8 mouse cellular contexts compared by ENCODE assay signal in genomic region chr4:156195927-156196870, GRCm38 (mm10). TPM values are rescaled to one million over a fixed set of nuclear protein-coding genes. Genes with fewer than 3 reads are reported as not detected.
DNase-seq lines count a peak whose midpoint lies in the region; ATAC-seq and TF ChIP-seq lines count a peak whose summit lies in the region.

No protein-coding gene starts in this region.

- 3% methylated on average over 35 of the region's 35 CpGs for WGBS in hindbrain, embryonic 11.5 days
- 3% methylated on average over 35 of the region's 35 CpGs for WGBS in limb, embryonic 13.5 days
- WGBS in midbrain, embryonic 15.5 days = 3% methylated on average over 35 of the region's 35 CpGs

- peak overlapping the region; percentile 86 for H3K4me2 ChIP-seq in hindbrain, embryonic 11.5 days (replicated peaks; ENCODE audit: low read depth, low read length)
- peak overlapping the region; percentile 85 for H3K4me2 ChIP-seq in limb, embryonic 13.5 days (replicated peaks)
- H3K4me2 ChIP-seq in midbrain, embryonic 15.5 days = peak overlapping the region; percentile 75

- DNase-seq in frontal cortex, postnatal 10 days (ENCODE audit: low spot score in 2 of 2) = peak; percentile 52 to 71
- no peak for DNase-seq in frontal cortex, adult 2 months (ENCODE audit: extremely low spot score in 1 of 2, low spot score in 1 of 2)
- peak; percentile 70 for DNase-seq in adrenal gland, postnatal 14 days
- peak; percentile 62 for DNase-seq in hindbrain, embryonic 11.5 days (ENCODE audit: low spot score)
- DNase-seq in thymus, postnatal 10 days (ENCODE audit: low spot score in 2 of 2) = peak; percentile 19 to 25

- H3K27ac ChIP-seq in embryonic fibroblast, embryonic 13.5 days (ENCODE audit: insufficient read depth, low read length) = no peak overlapping the region
- peak overlapping the region; percentile 95 for H3K27ac ChIP-seq in hindbrain, embryonic 11.5 days (ENCODE audit: low read depth, low read length)
- peak overlapping the region; percentile 73; the same call in 1 of the 2 replicates for H3K27ac ChIP-seq in limb, embryonic 13.5 days
- peak overlapping the region; percentile 91 for H3K27ac ChIP-seq in midbrain, embryonic 15.5 days

- H3K27me3 ChIP-seq in hindbrain, embryonic 11.5 days (ENCODE audit: control insufficient read depth, insufficient read depth, low read length) = no peaks in the 10 kb centered on the region
- H3K27me3 ChIP-seq in limb, embryonic 13.5 days = no peaks in the 10 kb centered on the region
- H3K27me3 ChIP-seq in midbrain, embryonic 15.5 days (replicated peaks) = no peaks in the 10 kb centered on the region

- H3K9me3 ChIP-seq in hindbrain, embryonic 11.5 days (ENCODE audit: control insufficient read depth, low read length) = no peaks in the 10 kb centered on the region
- H3K9me3 ChIP-seq in limb, embryonic 13.5 days = no peaks in the 10 kb centered on the region
- no peaks in the 10 kb centered on the region for H3K9me3 ChIP-seq in midbrain, embryonic 15.5 days

- no peaks in the 10 kb centered on the region for H3K36me3 ChIP-seq in hindbrain, embryonic 11.5 days (ENCODE audit: control insufficient read depth, insufficient read depth, low read length)
- H3K36me3 ChIP-seq in limb, embryonic 13.5 days = peaks cover 41% of the 10 kb centered on the region
- 0 out of 2 replicates have a peak, but pooled peaks cover 3% of the 10 kb centered on the region for H3K36me3 ChIP-seq in midbrain, embryonic 15.5 days (replicated peaks)

- no peak for TF ChIP-seq POLR2A in embryonic fibroblast, embryonic 13.5 days (IDR thresholded peaks at IDR 0.05; ENCODE audit: low read depth, low read length)

- peak overlapping the region; percentile 94 for H3K9ac ChIP-seq in hindbrain, embryonic 11.5 days (ENCODE audit: low read depth, low read length)
- H3K9ac ChIP-seq in limb, embryonic 13.5 days = peak overlapping the region; percentile 92
- H3K9ac ChIP-seq in midbrain, embryonic 15.5 days = peak overlapping the region; percentile 81

- ATAC-seq in hindbrain, embryonic 11.5 days (ENCODE audit: low FRiP score) = peak; percentile 6; the same call in 1 of the 2 replicates
- 0 out of 2 replicates have a peak, but pooled peaks have one; percentile 0 for ATAC-seq in limb, embryonic 13.5 days (ENCODE audit: low FRiP score, low read depth)
- peak; percentile 6; the same call in 1 of the 2 replicates for ATAC-seq in midbrain, embryonic 15.5 days (replicated peaks)

- H3K4me3 ChIP-seq in embryonic fibroblast, embryonic 13.5 days (ENCODE audit: insufficient read depth, low read length) = peak overlapping the region; percentile 51
- H3K4me3 ChIP-seq in hindbrain, embryonic 11.5 days (ENCODE audit: low read depth, low read length) = peak overlapping the region; percentile 96
- peak overlapping the region; percentile 85 for H3K4me3 ChIP-seq in limb, embryonic 13.5 days
- peak overlapping the region; percentile 94 for H3K4me3 ChIP-seq in midbrain, embryonic 15.5 days

- no peak for TF ChIP-seq CTCF in embryonic fibroblast, embryonic 13.5 days (IDR thresholded peaks at IDR 0.05; ENCODE audit: borderline replicate concordance, insufficient read depth, low read length)

- peaks cover 8% of the 10 kb centered on the region for H3K4me1 ChIP-seq in embryonic fibroblast, embryonic 13.5 days (ENCODE audit: control insufficient read depth, insufficient read depth, low read length)
- H3K4me1 ChIP-seq in hindbrain, embryonic 11.5 days (replicated peaks; ENCODE audit: control insufficient read depth, insufficient read depth, low read length) = peaks cover 9% of the 10 kb centered on the region
- H3K4me1 ChIP-seq in limb, embryonic 13.5 days = peaks cover 48% of the 10 kb centered on the region
- H3K4me1 ChIP-seq in midbrain, embryonic 15.5 days = peaks cover 44% of the 10 kb centered on the region

RNA-seq across cellular contexts. Expression of gene Agrn, which starts 1.1 kb away (rescaled TPM):
- polyA plus RNA-seq in frontal cortex, adult 2 months (2012; rRNA removed) = 198 and 200 TPM in 2 replicates
- total RNA-seq in adrenal gland, postnatal 14 days (2021) = 59.4 and 60.9 TPM in 2 replicates
- polyA plus RNA-seq in embryonic fibroblast, embryonic 13.5 days (2011; ENCODE audit: insufficient read length, low read depth, missing spikeins) = 102 and 110 TPM in 2 replicates
- 79.7 and 80.7 TPM in 2 replicates for polyA plus RNA-seq in hindbrain, embryonic 11.5 days (2014; fragmentation: Nextera tagmentation; extraction: Ambion mirVana)
- 69.5 and 73.9 TPM in 2 replicates for polyA plus RNA-seq in limb, embryonic 13.5 days (2015; fragmentation: Nextera tagmentation; extraction: Ambion mirVana)
- 141 and 142 TPM in 2 replicates for polyA plus RNA-seq in midbrain, embryonic 15.5 days (2015; fragmentation: Nextera tagmentation; extraction: Ambion mirVana)

RNA-seq across cellular contexts. Expression of gene Isg15, which starts 4.4 kb away (rescaled TPM):
- polyA plus RNA-seq in frontal cortex, adult 2 months (2012; rRNA removed) = 8.9 and 10.4 TPM in 2 replicates
- 3.3 and 4.6 TPM in 2 replicates for total RNA-seq in adrenal gland, postnatal 14 days (2021)
- 71.0 and 85.7 TPM in 2 replicates for polyA plus RNA-seq in embryonic fibroblast, embryonic 13.5 days (2011; ENCODE audit: insufficient read length, low read depth, missing spikeins)
- polyA plus RNA-seq in hindbrain, embryonic 11.5 days (2014; fragmentation: Nextera tagmentation; extraction: Ambion mirVana) = 0.54 and 1.2 TPM in 2 replicates
- 1.5 and 2.4 TPM in 2 replicates for polyA plus RNA-seq in limb, embryonic 13.5 days (2015; fragmentation: Nextera tagmentation; extraction: Ambion mirVana)
- polyA plus RNA-seq in midbrain, embryonic 15.5 days (2015; fragmentation: Nextera tagmentation; extraction: Ambion mirVana) = 2.2 and 3.8 TPM in 2 replicates

RNA-seq across cellular contexts. Expression of gene AW011738, which starts 6.9 kb away (rescaled TPM):
- 5.2 and 5.4 TPM in 2 replicates for polyA plus RNA-seq in frontal cortex, adult 2 months (2012; rRNA removed)
- 3.9 and 4.7 TPM in 2 replicates for total RNA-seq in adrenal gland, postnatal 14 days (2021)
- polyA plus RNA-seq in embryonic fibroblast, embryonic 13.5 days (2011; ENCODE audit: insufficient read length, low read depth, missing spikeins) = 2.9 and 3.6 TPM in 2 replicates
- 2.0 and 3.1 TPM in 2 replicates for polyA plus RNA-seq in hindbrain, embryonic 11.5 days (2014; fragmentation: Nextera tagmentation; extraction: Ambion mirVana)
- 2.0 and 2.3 TPM in 2 replicates for polyA plus RNA-seq in limb, embryonic 13.5 days (2015; fragmentation: Nextera tagmentation; extraction: Ambion mirVana)
- polyA plus RNA-seq in midbrain, embryonic 15.5 days (2015; fragmentation: Nextera tagmentation; extraction: Ambion mirVana) = 4.0 and 4.9 TPM in 2 replicates

RNA-seq across cellular contexts. Expression of gene Perm1, which starts 19.5 kb away (rescaled TPM):
- polyA plus RNA-seq in frontal cortex, adult 2 months (2012; rRNA removed) = 0.92 and 0.96 TPM in 2 replicates
- 14.2 and 16.2 TPM in 2 replicates for total RNA-seq in adrenal gland, postnatal 14 days (2021)
- 0.12 TPM in 1 of 2 replicates, not detected in the other for polyA plus RNA-seq in embryonic fibroblast, embryonic 13.5 days (2011; ENCODE audit: insufficient read length, low read depth, missing spikeins)
- polyA plus RNA-seq in hindbrain, embryonic 11.5 days (2014; fragmentation: Nextera tagmentation; extraction: Ambion mirVana) = 1.1 and 1.4 TPM in 2 replicates
- polyA plus RNA-seq in limb, embryonic 13.5 days (2015; fragmentation: Nextera tagmentation; extraction: Ambion mirVana) = 0.59 and 0.66 TPM in 2 replicates
- 2.2 and 2.4 TPM in 2 replicates for polyA plus RNA-seq in midbrain, embryonic 15.5 days (2015; fragmentation: Nextera tagmentation; extraction: Ambion mirVana)

RNA-seq across cellular contexts. Expression of gene Plekhn1, which starts 38.5 kb away (rescaled TPM):
- polyA plus RNA-seq in frontal cortex, adult 2 months (2012; rRNA removed) = 79.0 and 85.8 TPM in 2 replicates
- total RNA-seq in adrenal gland, postnatal 14 days (2021) = 15.7 TPM in 2 replicates
- 20.4 and 20.5 TPM in 2 replicates for polyA plus RNA-seq in embryonic fibroblast, embryonic 13.5 days (2011; ENCODE audit: insufficient read length, low read depth, missing spikeins)
- polyA plus RNA-seq in hindbrain, embryonic 11.5 days (2014; fragmentation: Nextera tagmentation; extraction: Ambion mirVana) = 17.0 and 17.8 TPM in 2 replicates
- polyA plus RNA-seq in limb, embryonic 13.5 days (2015; fragmentation: Nextera tagmentation; extraction: Ambion mirVana) = 24.6 and 24.9 TPM in 2 replicates
- polyA plus RNA-seq in midbrain, embryonic 15.5 days (2015; fragmentation: Nextera tagmentation; extraction: Ambion mirVana) = 29.1 and 30.1 TPM in 2 replicates

Comparison
In these comparisons a context has a peak if more than half of its experiments do, and no peak if none do; other contexts are left out.
1. DNase-seq: peak in frontal cortex, postnatal 10 days (2 of 2), adrenal gland, postnatal 14 days (single experiment), hindbrain, embryonic 11.5 days (single experiment) and thymus, postnatal 10 days (2 of 2); none in frontal cortex, adult 2 months (0 of 2).
2. Peak in every context shown above with its lines, with median percentiles within 50 percentile points of each other: H3K4me3 ChIP-seq, ATAC-seq, H3K4me2 ChIP-seq and H3K9ac ChIP-seq.